Mouse (Mus musculus): ENCODE results near the gene Cln6.
"Not testable (repeated sequence)": the region's sequence is repeated elsewhere in the genome, so short reads cannot be mapped to it uniquely, and the experiment has no call there.

Cln6 gene

DNA sequence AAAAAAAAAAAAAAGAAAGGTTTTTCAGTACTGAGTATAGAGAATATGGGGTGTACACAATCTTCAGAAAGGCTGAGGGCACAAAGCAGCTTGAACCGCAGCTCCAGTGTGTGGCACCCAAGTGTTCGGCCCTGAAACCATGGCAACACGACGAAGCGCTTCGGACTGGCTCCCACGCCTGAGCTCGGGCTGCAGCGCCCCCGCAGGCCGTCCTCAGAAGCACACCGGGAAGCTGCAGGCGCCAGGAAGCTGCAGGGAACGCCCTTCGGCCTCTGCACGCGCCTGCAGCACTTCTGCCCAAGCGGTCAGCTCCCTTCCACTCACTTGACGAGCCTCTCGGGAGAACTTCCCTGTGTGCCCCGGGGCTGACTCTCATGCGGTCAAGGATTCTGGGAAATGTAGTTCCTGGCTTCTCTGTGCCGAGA, 9.9 kb upstream of the Cln6 start:
- peak; percentile 87 to 91 for DNase-seq (ENCODE audit: low spot score in 2 of 2)

GRCm38 (mm10) chr9:62829877-62830276, 8.7 kb upstream of the Cln6 start:
- DNase-seq (ENCODE audit: low spot score in 2 of 2), result no peak

- DNase-seq (ENCODE audit: low spot score in 2 of 2), result no peak
These were observed 3.7 kb upstream of the Cln6 start for GRCm38 (mm10) chr9:62834906-62835305.

DNA sequence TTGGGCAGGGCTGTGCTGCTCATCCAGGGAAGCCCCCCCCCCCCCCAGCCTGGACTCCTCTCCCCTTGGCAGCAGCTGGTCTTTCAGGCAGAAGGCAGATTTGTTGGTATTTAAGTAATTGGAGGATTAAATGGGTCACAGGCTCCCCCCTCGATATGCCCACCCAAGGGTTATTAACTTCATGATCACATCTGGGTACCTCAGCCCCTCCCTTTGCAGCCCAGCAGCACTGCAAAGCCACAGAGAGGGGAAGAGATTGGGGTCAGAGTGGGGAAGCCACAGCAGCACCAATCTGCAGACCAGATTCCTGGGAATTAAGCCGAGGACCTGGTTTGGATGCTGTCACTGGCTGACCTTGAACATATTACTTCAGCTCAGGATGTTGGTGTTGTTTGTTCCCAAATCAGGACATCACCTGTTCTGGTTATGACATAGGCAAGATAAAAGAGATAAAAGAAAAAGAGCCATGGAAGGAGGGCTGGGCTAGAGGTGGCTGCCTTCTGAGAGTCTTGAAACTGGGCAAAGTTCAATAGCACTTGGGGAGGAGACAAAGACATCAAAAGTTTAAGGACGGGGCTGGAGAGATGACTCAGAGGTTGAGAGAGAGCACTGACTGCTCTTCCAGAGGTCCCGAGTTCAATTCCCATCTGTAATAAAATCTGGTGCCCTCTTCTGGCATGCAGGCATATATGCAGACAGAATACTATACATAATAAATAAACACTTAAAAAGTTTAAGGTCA, 2.7 kb upstream of the Cln6 start:
- DNase-seq (ENCODE audit: low spot score in 2 of 2), result no peak

DNA sequence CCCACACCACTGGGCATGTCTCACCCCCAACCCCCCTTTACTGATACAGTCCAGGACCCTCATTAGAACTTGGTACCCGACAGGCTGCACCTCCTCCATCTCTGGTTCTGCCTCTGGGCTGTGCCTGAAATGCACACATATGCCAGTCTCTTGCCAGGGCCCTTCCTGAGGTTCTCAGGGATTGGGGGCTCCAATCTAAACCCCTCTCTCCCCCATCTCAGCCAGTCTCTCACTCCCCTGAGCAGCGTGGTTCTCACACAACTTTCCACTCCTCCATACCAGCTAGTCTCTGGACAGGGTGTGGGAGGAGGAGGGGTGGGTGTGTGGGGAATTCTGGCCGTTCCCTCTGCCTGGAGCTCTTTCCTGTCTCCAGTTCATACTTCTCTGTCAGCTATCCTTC, 974 bp upstream of the Cln6 start:
- no peak for DNase-seq (ENCODE audit: low spot score in 2 of 2)

DNA sequence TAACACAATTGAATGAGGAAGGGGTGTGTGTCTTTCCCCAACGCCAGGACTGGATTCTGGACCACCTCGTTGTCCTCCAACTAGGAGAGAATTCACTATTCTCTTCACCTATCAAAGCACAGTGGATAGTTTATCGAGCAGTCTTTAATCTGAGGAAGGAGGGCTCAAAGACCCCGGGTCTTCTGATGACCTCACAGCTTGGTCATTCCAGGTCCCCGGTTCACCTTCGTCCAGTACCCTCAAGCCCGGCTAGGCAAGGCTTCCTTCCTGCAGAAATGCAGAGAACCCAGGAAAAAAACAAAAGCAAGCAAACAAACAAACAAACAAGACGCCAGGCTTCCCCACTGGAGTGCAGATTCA, 459 bp upstream of the Cln6 start:
- no peak for DNase-seq (ENCODE audit: low spot score in 2 of 2)

- DNase-seq (ENCODE audit: low spot score in 2 of 2), result no peak
These were observed 686 bp downstream of the Cln6 start for GRCm38 (mm10) chr9:62839172-62839770.

GRCm38 (mm10) chr9:62843356-62844024, 4.9 kb downstream of the Cln6 start:
- no peak for DNase-seq (ENCODE audit: low spot score in 2 of 2)

DNA sequence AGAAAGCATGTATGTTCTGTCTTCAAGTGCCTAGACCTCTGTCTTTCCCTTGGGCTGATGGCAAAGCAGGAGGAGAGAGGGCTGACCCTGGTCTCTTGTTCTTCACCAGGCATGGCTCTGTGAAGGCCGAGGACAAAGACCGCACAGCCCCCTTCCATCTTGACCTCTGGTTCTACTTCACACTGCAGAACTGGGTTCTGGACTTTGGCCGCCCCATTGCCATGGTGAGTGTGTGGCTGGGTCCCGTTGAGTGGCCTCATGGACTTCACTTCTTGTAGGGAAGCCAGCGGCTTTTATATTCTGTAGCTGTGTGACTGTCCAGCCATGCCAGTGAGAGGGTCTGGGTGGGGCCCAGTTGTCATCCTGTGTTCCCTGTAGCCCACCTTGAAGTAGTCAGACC, 5.9 kb downstream of the Cln6 start:
- DNase-seq (ENCODE audit: low spot score in 2 of 2), result no peak

DNA sequence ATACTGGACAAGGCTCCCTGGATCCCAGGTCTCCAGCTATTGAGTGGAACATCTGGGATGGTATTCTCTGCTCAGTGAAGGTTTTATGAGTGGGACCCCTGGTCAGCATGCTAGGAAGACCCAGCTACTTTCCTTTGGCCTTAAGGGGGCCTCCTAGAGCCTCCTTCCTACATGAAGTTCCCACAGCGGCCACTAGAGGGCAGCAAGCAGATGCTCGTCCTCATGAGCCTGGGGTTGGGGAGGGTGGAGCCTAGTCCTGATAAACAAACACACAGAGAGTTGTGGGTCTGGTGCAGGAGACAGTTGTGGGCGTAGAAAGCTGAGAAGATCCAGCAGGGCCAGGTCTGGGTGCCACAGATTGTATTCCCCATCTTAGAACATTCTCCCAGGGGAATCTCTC, 9.1 kb downstream of the Cln6 start:
- DNase-seq (ENCODE audit: low spot score in 2 of 2), result peak; percentile 58 to 82

GRCm38 (mm10) chr9:62848641-62849040, 10.1 kb downstream of the Cln6 start:
- no peak for DNase-seq (ENCODE audit: low spot score in 2 of 2)

GRCm38 (mm10) chr9:62851571-62851970, 13.0 kb downstream of the Cln6 start:
- no peak for DNase-seq (ENCODE audit: low spot score in 2 of 2)

- DNase-seq (ENCODE audit: low spot score in 2 of 2), result no peak
These were observed 15.9 kb downstream of the Cln6 start for GRCm38 (mm10) chr9:62854483-62854882.

- no peak for DNase-seq (ENCODE audit: low spot score in 2 of 2)
These were observed 18.6 kb downstream of the Cln6 start for GRCm38 (mm10) chr9:62857216-62857615.

DNA sequence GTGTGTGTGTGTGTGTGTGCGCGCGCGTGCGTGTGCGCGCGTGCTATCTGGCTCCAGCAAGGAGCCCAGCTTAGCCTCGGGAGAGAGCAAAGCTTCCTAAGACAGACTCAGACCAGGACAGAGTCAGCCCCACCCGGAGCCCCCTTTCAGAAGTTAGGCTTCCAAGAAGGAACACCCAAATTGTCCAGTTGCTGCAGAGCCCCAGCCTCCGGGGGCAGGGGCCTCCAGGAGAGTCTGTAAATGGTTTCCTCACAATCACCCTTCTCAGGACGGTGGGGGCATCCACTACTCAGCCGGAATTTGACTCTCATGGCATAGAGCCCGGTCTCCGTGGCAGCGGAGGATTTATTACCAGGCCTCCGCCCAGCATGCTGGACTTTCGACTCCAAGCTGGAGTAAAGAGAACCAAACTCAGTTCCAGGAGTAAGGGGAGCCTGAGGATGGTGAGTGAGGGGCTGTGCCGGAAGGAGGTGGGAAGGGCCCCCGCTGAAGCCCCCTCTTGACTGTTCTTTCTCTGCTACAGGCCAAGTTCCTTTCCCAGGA, 19.2 kb downstream of the Cln6 start, which contains the start of gene Calml4:
Calml4 (plus strand) TSS at position 362 of the 543 bp plus-strand sequence.
- no peak for DNase-seq (ENCODE audit: low spot score in 2 of 2)

GRCm38 (mm10) chr9:62858266-62859019, 19.9 kb downstream of the Cln6 start:
- DNase-seq (ENCODE audit: low spot score in 2 of 2), result no peak

- DNase-seq (ENCODE audit: low spot score in 2 of 2), result not testable (repeated sequence)
These were observed 21.5 kb downstream of the Cln6 start for GRCm38 (mm10) chr9:62860102-62860501.

- no peak for DNase-seq (ENCODE audit: low spot score in 2 of 2)
These were observed 22.3 kb downstream of the Cln6 start for GRCm38 (mm10) chr9:62860866-62861265.

GRCm38 (mm10) chr9:62869236-62869635, 30.7 kb downstream of the Cln6 start:
- not testable (repeated sequence) for DNase-seq (ENCODE audit: low spot score in 2 of 2)

DNA sequence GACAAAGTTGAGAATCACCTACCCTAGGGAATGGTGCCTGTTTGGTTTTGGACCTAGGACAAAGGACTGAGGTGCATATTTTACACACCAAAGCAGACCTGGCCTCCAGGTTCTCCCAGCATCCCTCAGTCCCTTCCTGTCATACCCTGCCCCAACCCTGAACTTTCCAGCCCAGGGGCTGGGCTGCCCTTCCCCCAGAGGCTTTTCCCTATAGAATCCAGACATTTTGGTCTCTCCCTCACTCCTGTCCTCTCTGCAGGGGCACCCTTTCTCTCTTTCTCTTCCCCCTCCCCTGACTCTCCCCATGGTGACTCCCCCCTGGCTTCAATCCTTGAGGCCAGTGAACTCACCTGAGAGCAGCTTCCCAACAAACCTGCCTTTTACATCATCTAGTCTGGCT, 32.1 kb downstream of the Cln6 start:
- DNase-seq (ENCODE audit: low spot score in 2 of 2), result no peak

GRCm38 (mm10) chr9:62876966-62877616, 38.5 kb downstream of the Cln6 start:
- no peak for DNase-seq (ENCODE audit: low spot score in 2 of 2)
